Comparison of ENCODE assay signal across 9 mouse cellular contexts in genomic region chr1:38199669-38200635, GRCm38 (mm10).
DNase-seq lines count a peak whose midpoint lies in the region; ATAC-seq lines count a peak whose summit lies in the region.
"Had no signal": no experiment of that assay in that cellular context is flagged by ENCODE, and none has a peak within 500 bp of the region (broad histone marks: within the 10 kb centered on the region; RNA-seq: fewer than 3 reads in every experiment).

No protein-coding gene starts in this region.

- peak overlapping the region; percentile 36 for H3K4me2 ChIP-seq in forebrain, embryonic 13.5 days
- H3K4me2 ChIP-seq in midbrain, embryonic 16.5 days (ENCODE audit: low read length) = peak overlapping the region; percentile 16; the same call in 1 of the 2 replicates
- H3K4me2 ChIP-seq: liver, embryonic 13.5 days had no signal

- DNase-seq in left cerebral cortex, adult 11 months (ENCODE audit: low spot score) = peak; percentile 25
- no peak for DNase-seq in left cerebral cortex, adult 18-20 months (ENCODE audit: low spot score in 2 of 2)
- peak; percentile 37 for DNase-seq in heart, postnatal 4 days
- no peak for DNase-seq in lung, postnatal 25 days (ENCODE audit: low spot score)
- DNase-seq in testis, postnatal 10 days (ENCODE audit: low spot score) = no peak
- no peak for DNase-seq in kidney, adult 9 months
- DNase-seq: liver, embryonic 13.5 days had no signal

- H3K4me1 ChIP-seq in forebrain, embryonic 13.5 days = peaks cover 49% of the 10 kb centered on the region
- peaks cover 44% of the 10 kb centered on the region for H3K4me1 ChIP-seq in midbrain, embryonic 16.5 days (ENCODE audit: control insufficient read depth, insufficient read depth, low read length)
- H3K4me1 ChIP-seq: liver, embryonic 13.5 days had no signal

- ATAC-seq in forebrain, embryonic 13.5 days = peak; percentile 67
- peak; percentile 52 for ATAC-seq in midbrain, embryonic 16.5 days

- peak overlapping the region; percentile 45 for H3K9ac ChIP-seq in forebrain, embryonic 13.5 days
- peak overlapping the region; percentile 42; the same call in 1 of the 2 replicates for H3K9ac ChIP-seq in midbrain, embryonic 16.5 days (ENCODE audit: low read depth, low read length)
- H3K9ac ChIP-seq: liver, embryonic 13.5 days had no signal

- H3K4me3 ChIP-seq in forebrain, embryonic 13.5 days = no peak overlapping the region
- no peak overlapping the region for H3K4me3 ChIP-seq in midbrain, embryonic 16.5 days (ENCODE audit: low read depth, low read length)
- H3K4me3 ChIP-seq: liver, embryonic 13.5 days had no signal

- no peaks in the 10 kb centered on the region for H3K36me3 ChIP-seq in forebrain, embryonic 13.5 days (ENCODE audit: poor library complexity, severe bottlenecking)
- no peaks in the 10 kb centered on the region for H3K36me3 ChIP-seq in midbrain, embryonic 16.5 days (ENCODE audit: control insufficient read depth, insufficient read depth, low read length)
- H3K36me3 ChIP-seq: liver, embryonic 13.5 days had no signal

- WGBS in forebrain, embryonic 13.5 days = 15% methylated on average over 17 of the region's 17 CpGs
- 28% methylated on average over 17 of the region's 17 CpGs for WGBS in midbrain, embryonic 16.5 days

- no peaks in the 10 kb centered on the region for H3K27me3 ChIP-seq in forebrain, embryonic 13.5 days
- H3K27me3 ChIP-seq in midbrain, embryonic 16.5 days (ENCODE audit: control insufficient read depth, insufficient read depth, low read depth, low read length) = no peaks in the 10 kb centered on the region
- H3K27me3 ChIP-seq: liver, embryonic 13.5 days had no signal

- H3K9me3 ChIP-seq in forebrain, embryonic 13.5 days (replicated peaks) = no peaks in the 10 kb centered on the region
- no peaks in the 10 kb centered on the region for H3K9me3 ChIP-seq in midbrain, embryonic 16.5 days (replicated peaks; ENCODE audit: control insufficient read depth, low read length, poor library complexity, severe bottlenecking)
- H3K9me3 ChIP-seq: liver, embryonic 13.5 days had no signal

- peak overlapping the region; percentile 90 for H3K27ac ChIP-seq in forebrain, embryonic 13.5 days
- H3K27ac ChIP-seq in midbrain, embryonic 16.5 days (ENCODE audit: low read length) = peak overlapping the region; percentile 82
- H3K27ac ChIP-seq: liver, embryonic 13.5 days had no signal

Comparison
In these comparisons a context has a peak if more than half of its experiments do, and no peak if none do; other contexts are left out.
1. DNase-seq: peak in left cerebral cortex, adult 11 months (single experiment) and heart, postnatal 4 days (single experiment); none in left cerebral cortex, adult 18-20 months (0 of 2), lung, postnatal 25 days (single experiment), testis, postnatal 10 days (single experiment) and kidney, adult 9 months (single experiment).